Mouse (Mus musculus) CH12.LX (cell line): Measurements from ENCODE around the gene Scgn. TPM values are rescaled to one million over a fixed set of nuclear protein-coding genes. Genes with fewer than 3 reads are reported as not detected.

Experiments used
- DNase-seq: peaks from one replicate; pipeline ENCODE4 v3.0.0-alpha.2; 2013; ENCODE audit errors: extremely low read depth
- H3K27ac ChIP-seq: 2 replicates; pipeline ENCODE4 v1.5.1; 2012; ENCODE audit warnings: low read depth, mild to moderate bottlenecking, control low read depth, moderate library complexity; ENCODE audit not compliant: insufficient read depth
- H3K27me3 ChIP-seq: replicated peaks from 2 replicates; pipeline ENCODE3; 2012; ENCODE audit warnings: inconsistent platforms
- H3K36me3 ChIP-seq, 2 experiments: replicated peaks in 1 of 2; 2 replicates each; pipeline versions ENCODE3 to v1.6.1; 2012; ENCODE audit warnings: inconsistent platforms in 1 of 2, low read length in 1 of 2, mild to moderate bottlenecking in 1 of 2, mixed read lengths in 1 of 2, moderate library complexity in 1 of 2; ENCODE audit not compliant: control insufficient read depth in 1 of 2, insufficient read depth in 1 of 2
- H3K4me1 ChIP-seq, 2 experiments: 2 replicates each; pipeline ENCODE4 v1.6.1; 2012; ENCODE audit warnings: inconsistent platforms in 1 of 2, moderate library complexity in 1 of 2; ENCODE audit not compliant: insufficient read depth in 2 of 2, control insufficient read depth in 1 of 2
- H3K4me2 ChIP-seq: 2 replicates; pipeline ENCODE4 v1.6.1; 2012; ENCODE audit warnings: low read depth, mild to moderate bottlenecking, control low read depth; ENCODE audit not compliant: poor library complexity, insufficient read depth, severe bottlenecking
- H3K4me3 ChIP-seq, 3 experiments: fragments of 150-350 bp in 1 of 3; sonication (generic) in 1 of 3; replicated peaks in 1 of 3; 2 replicates each; pipeline versions ENCODE3 to v1.5.1; 2011 to 2012; ENCODE audit warnings: low read depth in 2 of 3, low read length in 2 of 3, mild to moderate bottlenecking in 2 of 3, moderate library complexity in 2 of 3, control low read depth in 1 of 3, improper control_type of control experiment in 1 of 3, inconsistent platforms in 1 of 3, mixed read lengths in 1 of 3; ENCODE audit not compliant: poor library complexity in 1 of 3
- H3K79me2 ChIP-seq: replicated peaks from 2 replicates; pipeline ENCODE4 v1.6.1; 2012; ENCODE audit warnings: mild to moderate bottlenecking, moderate library complexity; ENCODE audit not compliant: control insufficient read depth, poor library complexity, insufficient read depth, severe bottlenecking; ENCODE audit errors: extremely low read depth
- H3K9ac ChIP-seq: 2 replicates; pipeline ENCODE4 v1.6.1; 2012; ENCODE audit warnings: low read depth, mild to moderate bottlenecking, control low read depth, moderate library complexity; ENCODE audit not compliant: insufficient read depth
- H3K9me3 ChIP-seq: replicated peaks from 2 replicates; pipeline ENCODE3; 2012; ENCODE audit warnings: low read length, inconsistent platforms, mixed read lengths
- BHLHE40 ChIP-seq: IDR thresholded peaks from 2 replicates; pipeline ENCODE4 v1.6.1; 2011; ENCODE audit warnings: mild to moderate bottlenecking, low read depth, low read length, improper control_type of control experiment
- CHD1 ChIP-seq: IDR thresholded peaks from 2 replicates; pipeline ENCODE4 v1.6.1; 2012; ENCODE audit warnings: low read depth, low read length, improper control_type of control experiment, inconsistent platforms
- CHD2 ChIP-seq: IDR thresholded peaks from 2 replicates; pipeline ENCODE4 v1.6.1; 2011; ENCODE audit warnings: low read length, improper control_type of control experiment
- CTCF ChIP-seq, 2 experiments: IDR thresholded peaks in 1 of 2; conservative IDR thresholded peaks in 1 of 2; 2 replicates each; pipeline ENCODE4 v1.5.1; 2011 to 2012; ENCODE audit warnings: low read depth in 2 of 2, low read length in 2 of 2, improper control_type of control experiment in 1 of 2, inconsistent platforms in 1 of 2, mild to moderate bottlenecking in 1 of 2, moderate library complexity in 1 of 2
- E2F4 ChIP-seq: IDR thresholded peaks from 2 replicates; pipeline ENCODE4 v1.6.1; 2011; ENCODE audit warnings: low read depth, low read length, improper control_type of control experiment; ENCODE audit not compliant: insufficient replicate concordance
- ELF1 ChIP-seq: IDR thresholded peaks from 2 replicates; pipeline ENCODE4 v1.6.1; 2014; ENCODE audit warnings: low read depth, mild to moderate bottlenecking, inconsistent platforms, low read length, improper control_type of control experiment
- ETS1 ChIP-seq: conservative IDR thresholded peaks from 2 replicates; pipeline ENCODE4 v1.6.1; 2012; ENCODE audit warnings: low read depth, mild to moderate bottlenecking, inconsistent platforms, low read length, improper control_type of control experiment, moderate library complexity
- GABPA ChIP-seq: IDR thresholded peaks from 2 replicates; pipeline ENCODE4 v1.6.1; 2012; ENCODE audit warnings: low read depth, low read length, improper control_type of control experiment, inconsistent platforms; ENCODE audit not compliant: insufficient replicate concordance
- HCFC1 ChIP-seq: IDR thresholded peaks from 2 replicates; pipeline ENCODE4 v1.6.1; 2012; ENCODE audit warnings: low read depth, mild to moderate bottlenecking, inconsistent platforms, low read length, improper control_type of control experiment
- IRF4 ChIP-seq: IDR thresholded peaks from 2 replicates; pipeline ENCODE4 v1.6.1; 2014; ENCODE audit warnings: low read depth, mild to moderate bottlenecking, inconsistent platforms, low read length, improper control_type of control experiment
- JUN ChIP-seq: IDR thresholded peaks from 2 replicates; pipeline ENCODE4 v1.6.1; 2011; ENCODE audit warnings: low read depth, mild to moderate bottlenecking, low read length, improper control_type of control experiment, moderate library complexity; ENCODE audit not compliant: insufficient read depth
- MXI1 ChIP-seq: IDR thresholded peaks from 2 replicates; pipeline ENCODE4 v1.6.1; 2011; ENCODE audit warnings: mild to moderate bottlenecking, low read depth, low read length, improper control_type of control experiment
- MYC ChIP-seq: IDR thresholded peaks from 2 replicates; pipeline ENCODE4 v1.6.1; 2011; ENCODE audit warnings: low read depth, mild to moderate bottlenecking, improper control_type of control experiment, low read length
- NELFE ChIP-seq: IDR thresholded peaks from 2 replicates; pipeline ENCODE4 v1.6.1; 2011; ENCODE audit warnings: low read depth, low read length, improper control_type of control experiment
- PAX5 ChIP-seq: IDR thresholded peaks from 2 replicates; pipeline ENCODE4 v1.6.1; 2012; ENCODE audit warnings: low read length, inconsistent platforms, mixed read lengths
- POLR2AphosphoS2 ChIP-seq: IDR thresholded peaks from 2 replicates; pipeline ENCODE4 v1.6.1; 2011; ENCODE audit warnings: low read depth, low read length, improper control_type of control experiment
- RCOR1 ChIP-seq: conservative IDR thresholded peaks from 2 replicates; pipeline ENCODE4 v1.6.1; 2012; ENCODE audit warnings: low read depth, mild to moderate bottlenecking, inconsistent platforms, low read length, improper control_type of control experiment
- ZMIZ1 ChIP-seq: IDR thresholded peaks from 2 replicates; pipeline ENCODE4 v1.6.1; 2012; ENCODE audit warnings: low read depth, mild to moderate bottlenecking, inconsistent platforms, low read length, improper control_type of control experiment
- ZNF384 ChIP-seq: IDR thresholded peaks from 2 replicates; pipeline ENCODE4 v1.6.1; 2012; ENCODE audit warnings: low read depth, low read length, improper control_type of control experiment, inconsistent platforms
- dilution Hi-C: fragments of 300-500 bp; cut with MboI; formaldehyde crosslinking; loops from 2 replicates; pipeline ENCODE4 v1.14.3; 2020; ENCODE audit warnings: low sequenced_read_pairs; ENCODE audit not compliant: extremely low pct_unique_long_range_greater_than_20kb, extremely low pct_ligation_motif_present
- in situ Hi-C: fragments of 300-500 bp; cut with MboI; formaldehyde crosslinking; loops from 3 replicates; pipeline ENCODE4 v1.14.3; 2019; ENCODE audit warnings: low sequenced_read_pairs, low pct_ligation_motif_present, low pct_unique_long_range_greater_than_20kb, mixed read lengths
- polyA plus RNA-seq: library from polyadenylated mRNA; unstranded; fragments of >175 nt; gene quantifications from 2 replicates; pipeline ENCODE4 v1.2.1, GENCODE M21; 2012; ENCODE audit warnings: low read depth; ENCODE audit not compliant: insufficient read length
- total RNA-seq, 2 experiments: library from RNA; depleted of rRNA; stranded (reverse); fragments of 300-350 nt in 1 of 2; fragments of >200 nt in 1 of 2; gene quantifications; 2 replicates each; pipeline ENCODE4 v1.2.3; 2012 to 2014

Gene Scgn
- total RNA-seq (2012; rRNA removed), result not detected in 2 replicates
- not detected in 2 replicates for total RNA-seq (2014; rRNA removed)
- polyA plus RNA-seq, result not detected in 2 replicates

- H3K9me3 ChIP-seq, result no peaks in the 10 kb centered on the region
- TF ChIP-seq PAX5, result no peak
- no peak for TF ChIP-seq ZMIZ1
- no peak for TF ChIP-seq IRF4
- TF ChIP-seq MYC, result no peak
- no peak for TF ChIP-seq POLR2AphosphoS2
- TF ChIP-seq, all 38 proteins: peak for 0
- H3K27ac ChIP-seq, result no peak within 1 kb of the TSS
- peak; percentile 18 for DNase-seq
- dilution Hi-C loops (no loop called here), in situ Hi-C loops (no loop called here)
- H3K27me3 ChIP-seq, result peaks cover 1% of the 10 kb centered on the region
- no peaks in the 10 kb centered on the region for H3K79me2 ChIP-seq
- H3K36me3 ChIP-seq, result no peaks in the 10 kb centered on the region
- H3K4me3 ChIP-seq, result no peak within 1 kb of the TSS
- no peak within 1 kb of the TSS for H3K4me2 ChIP-seq
- no peak within 1 kb of the TSS for H3K9ac ChIP-seq
- no peaks in the 10 kb centered on the region for H3K4me1 ChIP-seq
Observed at GRCm38 (mm10) chr13:23990928-23991327, at the start of gene Scgn. Gene Scgn, minus strand, starts transcription at chr13:23991214.

- Histone ChIP-seq H3K4me1 (no peaks in the 10 kb centered on the region), H3K79me2 (no peaks in the 10 kb centered on the region), H3K9ac (no peak overlapping the region), H3K4me3 (no peak overlapping the region), H3K4me2 (no peak overlapping the region), H3K27ac (no peak overlapping the region), H3K36me3 (peaks cover 0 to 26% of the 10 kb centered on the region in 2 experiments), H3K27me3 (no peaks in the 10 kb centered on the region), H3K9me3 (no peaks in the 10 kb centered on the region)
- dilution Hi-C loops, result no loop called here
- TF ChIP-seq JUN (no peak), CHD2 (no peak), POLR2AphosphoS2 (no peak), CHD1 (no peak), BHLHE40 (no peak), ELF1 (no peak), E2F4 (no peak), MYC (no peak), MXI1 (no peak), CTCF (conservative IDR thresholded peaks at IDR 0.05 in 1 of 2, IDR thresholded peaks at IDR 0.05 in 1 of 2; ENCODE audit: low read depth in 2 of 2, low read length in 2 of 2) (no peak), NELFE (no peak)
- in situ Hi-C loops, result no loop called here
- no peak for DNase-seq
Observed at GRCm38 (mm10) chr13:24040221-24040620, 49.2 kb upstream of the Scgn start.

- no peaks in the 10 kb centered on the region for H3K9me3 ChIP-seq
- dilution Hi-C loops (no loop called here), in situ Hi-C loops (no loop called here)
- H3K4me1 ChIP-seq, result no peaks in the 10 kb centered on the region
- no peak overlapping the region for H3K9ac ChIP-seq
- no peak for DNase-seq
- no peak overlapping the region for H3K4me3 ChIP-seq
- peaks cover 0 to 12% of the 10 kb centered on the region in 2 experiments for H3K36me3 ChIP-seq
- H3K4me2 ChIP-seq, result no peak overlapping the region
- no peaks in the 10 kb centered on the region for H3K79me2 ChIP-seq
- H3K27ac ChIP-seq, result no peak overlapping the region
- no peaks in the 10 kb centered on the region for H3K27me3 ChIP-seq
- TF ChIP-seq ZMIZ1 (no peak), ZNF384 (no peak), MXI1 (no peak), RCOR1 (no peak), ETS1 (no peak), GABPA (no peak), HCFC1 (no peak)
Observed at GRCm38 (mm10) chr13:24037502-24037901, 46.5 kb upstream of the Scgn start.
